In the genomic region with DNA sequence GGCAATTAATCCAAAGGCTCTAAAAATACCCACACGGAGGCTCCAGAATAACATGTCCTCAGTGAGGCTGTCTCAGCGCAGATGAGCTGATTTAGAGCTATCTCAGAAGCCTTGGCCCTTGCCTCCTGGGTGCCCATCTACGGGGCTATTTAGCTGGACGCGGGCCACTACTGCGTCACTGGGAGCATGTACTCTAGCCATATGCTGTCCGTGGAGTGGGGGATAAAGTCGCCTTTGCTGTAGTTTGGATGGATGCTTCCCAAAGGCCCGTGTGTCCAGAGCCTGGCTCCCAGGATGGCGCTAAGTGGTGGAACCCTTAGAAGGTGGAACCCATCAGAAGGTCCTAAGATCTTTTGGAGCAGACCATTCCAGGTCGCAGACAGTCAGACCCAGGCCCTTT, we compare ENCODE assay signal across 30 mouse cellular contexts. TPM values are rescaled to one million over a fixed set of nuclear protein-coding genes. Genes with fewer than 3 reads are reported as not detected.
DNase-seq lines count a peak whose midpoint lies in the region; ATAC-seq and TF ChIP-seq lines count a peak whose summit lies in the region.
"Had no signal": no experiment of that assay in that cellular context is flagged by ENCODE, and none has a peak within 500 bp of the region (broad histone marks: within the 10 kb centered on the region; RNA-seq: fewer than 3 reads in every experiment).

No protein-coding gene starts in this region.

- H3K27ac ChIP-seq in heart, embryonic 10.5 days: no peak overlapping the region
- H3K27ac ChIP-seq in gastrocnemius, adult 2 months: no peak overlapping the region
- H3K27ac ChIP-seq: forebrain, embryonic 15.5 days; hindbrain, postnatal 0 days; intestine, embryonic 15.5 days; liver, embryonic 15.5 days; midbrain, embryonic 10.5 days; neural tube, embryonic 12.5 days; stomach, postnatal 0 days had no signal

- no peaks in the 10 kb centered on the region for H3K27me3 ChIP-seq in heart, embryonic 10.5 days (ENCODE audit: insufficient read depth, poor library complexity, severe bottlenecking)
- H3K27me3 ChIP-seq: forebrain, embryonic 15.5 days; heart, embryonic 12.5 days; intestine, embryonic 15.5 days; liver, embryonic 15.5 days; neural tube, embryonic 12.5 days had no signal

- H3K9me3 ChIP-seq in heart, embryonic 10.5 days: no peaks in the 10 kb centered on the region
- H3K9me3 ChIP-seq: forebrain, embryonic 15.5 days; heart, embryonic 12.5 days; intestine, embryonic 15.5 days; liver, embryonic 15.5 days; midbrain, embryonic 10.5 days; neural tube, embryonic 12.5 days had no signal

- no peak for TF ChIP-seq CTCF in gastrocnemius, adult 2 months (IDR thresholded peaks at IDR 0.05)

- DNase-seq in heart, embryonic 10.5 days (ENCODE audit: low spot score): peak; percentile 52
- no peak for DNase-seq in heart, adult 8-10 months (ENCODE audit: low spot score)
- DNase-seq in brain, adult 2 months (ENCODE audit: low read depth, low spot score): peak; percentile 65
- peak; percentile 73 for DNase-seq in cerebellum, adult 11-12 months
- DNase-seq in cerebellum, adult 9-11 months: peak; percentile 74
- no peak for DNase-seq in gastrocnemius, adult 2 months
- DNase-seq in frontal cortex, postnatal 25 days (ENCODE audit: low spot score in 2 of 2): no peak
- DNase-seq: adrenal gland, postnatal 25 days; gastrocnemius, postnatal 10 days; heart, postnatal 14 days; kidney, adult 2 months; kidney, postnatal 4 days; layer of hippocampus, postnatal 36 days; liver; lung, embryonic 14.5 days; lung, postnatal 14 days; right cerebral cortex, adult 18-20 months; right cerebral cortex, postnatal 4 days; thymus, postnatal 4 days had no signal

- H3K36me3 ChIP-seq in heart, embryonic 10.5 days: no peaks in the 10 kb centered on the region; the same call in 1 of the 2 replicates
- H3K36me3 ChIP-seq: forebrain, embryonic 15.5 days; intestine, embryonic 15.5 days; liver, embryonic 15.5 days; midbrain, embryonic 10.5 days; neural tube, embryonic 12.5 days had no signal

- intact Hi-C loops in gastrocnemius, adult 2 months (cut with DNase I): no loop called here

- H3K4me1 ChIP-seq in heart, embryonic 10.5 days: peaks cover 24% of the 10 kb centered on the region; the same call in 1 of the 2 replicates
- H3K4me1 ChIP-seq: liver, embryonic 15.5 days had no signal

- no peak for ATAC-seq in megakaryocyte progenitor cell, adult 5-6 weeks (replicated peaks; ENCODE audit: poor library complexity)
- ATAC-seq: CD4-positive, CD25-positive, alpha-beta regulatory T cell, adult 4 months; forebrain, embryonic 15.5 days; hindbrain, postnatal 0 days; intestine, embryonic 15.5 days had no signal

- no peak overlapping the region for H3K4me3 ChIP-seq in heart, embryonic 10.5 days
- H3K4me3 ChIP-seq in gastrocnemius, adult 2 months: no peak overlapping the region
- H3K4me3 ChIP-seq: forebrain, embryonic 15.5 days; heart, embryonic 12.5 days; intestine, embryonic 15.5 days; liver, embryonic 15.5 days; midbrain, embryonic 10.5 days; myocyte; neural tube, embryonic 12.5 days had no signal

- WGBS in heart, embryonic 10.5 days: 90% methylated on average over 11 of the region's 11 CpGs

RNA-seq across cellular contexts. Expression of gene Fxn, which starts 34.3 kb away (rescaled TPM):
- 71.9 and 73.4 TPM in 2 replicates for polyA plus RNA-seq in heart, embryonic 10.5 days (2016; fragmentation: Nextera tagmentation; extraction: Ambion mirVana)
- 10 to 100 TPM; 26.4 to 31.2 (median 29.3) TPM for total RNA-seq in heart, adult 8-10 months (2022)
- total RNA-seq in gastrocnemius, adult 2 months (2021): 10 to 100 TPM; 19.7 to 19.8 TPM
- total RNA-seq in megakaryocyte progenitor cell, adult 5-6 weeks (2015): 28.2 and 30.0 TPM in 2 replicates
- 13.0 and 15.3 TPM in 2 replicates for total RNA-seq in megakaryocyte progenitor cell, adult 5-6 weeks (2017)

Comparison
In these comparisons a context has a peak if more than half of its experiments do, and no peak if none do; other contexts are left out.
1. DNase-seq: peak in heart, embryonic 10.5 days (single experiment), brain, adult 2 months (single experiment), cerebellum, adult 11-12 months (single experiment) and cerebellum, adult 9-11 months (single experiment); none in heart, adult 8-10 months (single experiment), gastrocnemius, adult 2 months (single experiment) and frontal cortex, postnatal 25 days (0 of 2).